Mouse (Mus musculus) forebrain, embryonic 15.5 days (tissue): ENCODE measurements around the gene Tbcb. TPM values are rescaled to one million over a fixed set of nuclear protein-coding genes. Genes with fewer than 3 reads are reported as not detected.
A peak's percentile ranks its signal among the peaks of the same experiment; 100 is the strongest.
"Not testable (repeated sequence)": the region's sequence is repeated elsewhere in the genome, so short reads cannot be mapped to it uniquely, and the experiment has no call there.

Experiments
- ATAC-seq: fragments of 200-750 bp; cut with Nextera tagmentation; replicated peaks from 2 replicates; pipeline ENCODE4 v1.8.0; 2017; ENCODE audit warnings: mild to moderate bottlenecking, moderate TSS enrichment, moderate library complexity
- H3K27ac ChIP-seq: fragments of 300-500 bp; sonication (generic); replicated peaks from 2 replicates; pipeline ENCODE4 v1.5.1; 2015; ENCODE audit warnings: mild to moderate bottlenecking, inconsistent platforms
- H3K27me3 ChIP-seq: fragments of 300-500 bp; sonication (generic); 2 replicates; pipeline ENCODE4 v1.6.1; 2015; ENCODE audit warnings: inconsistent platforms
- H3K36me3 ChIP-seq: fragments of 300-500 bp; sonication (generic); 2 replicates; pipeline ENCODE4 v1.6.1; 2015; ENCODE audit warnings: mild to moderate bottlenecking, inconsistent platforms
- H3K4me1 ChIP-seq: fragments of 300-500 bp; sonication (generic); 2 replicates; pipeline ENCODE4 v1.6.1; 2015; ENCODE audit warnings: inconsistent platforms
- H3K4me2 ChIP-seq: fragments of 300-500 bp; sonication (generic); replicated peaks from 2 replicates; pipeline ENCODE4 v1.6.1; 2015; ENCODE audit warnings: mild to moderate bottlenecking, inconsistent platforms
- H3K4me3 ChIP-seq: fragments of 300-500 bp; sonication (generic); 2 replicates; pipeline ENCODE4 v1.5.1; 2015; ENCODE audit warnings: mild to moderate bottlenecking, inconsistent platforms
- H3K9ac ChIP-seq: fragments of 300-500 bp; sonication (generic); replicated peaks from 2 replicates; pipeline ENCODE4 v1.6.1; 2015; ENCODE audit warnings: mild to moderate bottlenecking, inconsistent platforms
- H3K9me3 ChIP-seq: fragments of 300-500 bp; sonication (generic); 2 replicates; pipeline ENCODE4 v1.6.1; 2016; ENCODE audit warnings: inconsistent platforms
- WGBS: fragments of 180-500 bp; shearing (Covaris S2); methylation state at CpG from one replicate; pipeline ENCODE4 v1.1.7; 2015; ENCODE audit warnings: mixed read lengths; 5-methylcytosine and 5-hydroxymethylcytosine counted together
- polyA plus RNA-seq: library from polyadenylated mRNA; unstranded; fragments of >200 nt; fragmentation: Nextera tagmentation; extraction: Ambion mirVana; gene quantifications from 2 replicates; pipeline ENCODE4 v1.2.1, GENCODE M21; 2015

Gene Tbcb
- polyA plus RNA-seq, 1 experiment from 2014 or later = 352 TPM

DNA sequence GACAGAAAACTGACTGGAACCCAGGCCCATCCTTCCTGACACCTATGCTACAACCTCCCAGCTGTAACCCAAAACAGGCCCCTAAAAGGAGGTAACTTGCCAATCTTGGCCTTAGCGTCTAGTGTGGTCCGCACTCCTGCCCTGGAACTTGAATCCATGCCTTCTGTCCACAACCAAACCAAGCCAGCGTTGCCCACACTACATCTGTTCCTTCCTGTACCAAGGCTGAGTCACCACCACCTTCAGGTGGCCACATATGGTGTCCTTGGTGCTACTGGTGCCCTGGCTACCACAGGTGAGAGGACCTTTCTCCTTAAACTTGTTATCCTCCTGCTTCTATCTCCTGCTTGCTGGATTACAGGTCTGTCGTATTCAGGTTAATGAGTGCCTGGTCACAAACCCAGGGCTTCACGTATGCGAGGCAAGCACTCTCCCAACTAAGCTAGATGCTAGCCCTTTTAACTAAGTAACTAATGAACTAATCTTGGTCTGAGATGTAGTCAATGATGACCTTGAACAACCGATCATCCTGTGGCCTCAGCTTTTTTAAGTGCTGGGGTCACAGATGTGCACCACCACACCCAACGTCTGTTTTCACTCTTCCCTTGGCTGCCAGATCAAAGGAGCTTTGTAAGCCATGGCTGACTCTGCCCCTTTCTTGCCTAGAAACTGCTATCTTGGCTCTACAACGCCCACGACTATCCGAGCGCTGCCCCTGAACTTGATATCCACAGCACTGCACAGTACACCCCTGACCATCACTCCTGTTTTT is 43.5 kb downstream of the Tbcb start:
- ATAC-seq = no peak
- Histone ChIP-seq H3K9ac (no peak overlapping the region), H3K9me3 (no peaks in the 10 kb centered on the region), H3K27ac (no peak overlapping the region), H3K4me2 (no peak overlapping the region), H3K27me3 (no peaks in the 10 kb centered on the region), H3K4me3 (no peak overlapping the region), H3K4me1 (peaks cover 18% of the 10 kb centered on the region), H3K36me3 (peaks cover 53% of the 10 kb centered on the region)
- 93% methylated on average over 12 of the region's 12 CpGs for WGBS

DNA sequence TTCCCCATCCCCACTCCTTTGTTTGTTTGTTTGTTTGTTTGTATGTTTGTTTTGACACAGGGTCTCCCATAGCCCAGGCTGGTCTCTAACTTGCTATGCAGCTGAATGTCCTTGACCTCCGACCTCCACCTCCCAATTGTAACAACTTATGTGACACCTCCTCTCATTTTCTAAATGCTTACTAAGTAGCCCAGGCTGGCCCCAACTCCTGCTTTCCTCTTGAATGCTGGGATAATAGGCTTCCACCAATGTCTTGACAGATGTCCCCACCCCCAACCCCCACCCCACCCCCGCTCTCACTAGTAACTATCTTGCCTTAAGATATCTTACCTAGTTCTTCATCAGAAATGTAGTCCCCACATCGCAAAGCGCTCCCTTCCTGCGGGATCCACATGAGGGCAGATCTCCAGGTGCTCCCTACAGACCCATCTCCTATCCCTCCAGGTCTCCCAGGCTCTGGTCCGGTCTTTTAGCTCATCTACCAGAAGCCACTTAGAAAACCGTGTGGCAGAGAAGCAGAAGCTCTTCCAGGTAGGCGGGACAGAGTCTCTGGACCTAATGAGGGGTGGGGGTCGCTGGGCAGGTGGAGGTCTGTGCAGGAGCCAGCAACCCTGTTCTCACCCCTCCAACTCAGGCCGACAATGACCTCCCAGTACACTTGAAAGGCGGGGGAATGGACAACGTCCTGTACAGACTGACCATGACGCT is 47.3 kb downstream of the Tbcb start:
- Histone ChIP-seq H3K36me3 (peaks cover 32% of the 10 kb centered on the region), H3K27me3 (no peaks in the 10 kb centered on the region), H3K9me3 (no peaks in the 10 kb centered on the region), H3K4me3 (no peak overlapping the region), H3K27ac (no peak overlapping the region), H3K4me1 (peaks cover 5% of the 10 kb centered on the region; the same call in 1 of the 2 replicates), H3K9ac (no peak overlapping the region), H3K4me2 (no peak overlapping the region)
- ATAC-seq = no peak
- WGBS = 77% methylated on average over 13 of the region's 13 CpGs

DNA sequence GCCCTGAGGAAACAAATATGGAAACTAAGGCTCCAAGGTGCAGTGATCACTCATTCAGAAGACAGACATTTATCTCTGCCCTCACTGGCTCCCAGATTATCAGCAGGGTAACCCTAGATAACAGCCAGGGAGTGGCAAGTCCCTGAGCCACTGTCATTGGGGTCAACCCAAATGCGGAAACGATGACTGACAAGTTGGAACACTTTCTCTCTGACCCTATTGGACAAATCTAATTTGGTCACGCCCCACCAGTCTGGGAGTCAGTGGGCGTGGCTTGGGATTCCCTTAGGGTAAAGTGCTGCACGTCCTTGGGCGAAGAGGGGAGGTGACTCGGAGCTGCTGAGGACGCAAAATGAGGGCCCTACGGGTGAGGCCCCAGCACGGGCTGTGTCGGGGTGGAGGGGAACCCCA is 48.2 kb downstream of the Tbcb start, which contains the start of gene Cox7a1:
Cox7a1 (plus strand) TSS at position 266 of the 411 bp plus-strand sequence.
- ATAC-seq = peak; percentile 57
- no peak within 1 kb of the TSS for H3K4me3 ChIP-seq
- no peaks in the 10 kb centered on the region for H3K27me3 ChIP-seq
- no peak within 1 kb of the TSS for H3K9ac ChIP-seq
- H3K27ac ChIP-seq = no peak within 1 kb of the TSS
- peaks cover 5% of the 10 kb centered on the region; the same call in 1 of the 2 replicates for H3K4me1 ChIP-seq
- H3K4me2 ChIP-seq = peak within 1 kb of the TSS; percentile 22
- 2% methylated on average over 11 of the region's 11 CpGs for WGBS
- peaks cover 28% of the 10 kb centered on the region for H3K36me3 ChIP-seq
- H3K9me3 ChIP-seq = no peaks in the 10 kb centered on the region

DNA sequence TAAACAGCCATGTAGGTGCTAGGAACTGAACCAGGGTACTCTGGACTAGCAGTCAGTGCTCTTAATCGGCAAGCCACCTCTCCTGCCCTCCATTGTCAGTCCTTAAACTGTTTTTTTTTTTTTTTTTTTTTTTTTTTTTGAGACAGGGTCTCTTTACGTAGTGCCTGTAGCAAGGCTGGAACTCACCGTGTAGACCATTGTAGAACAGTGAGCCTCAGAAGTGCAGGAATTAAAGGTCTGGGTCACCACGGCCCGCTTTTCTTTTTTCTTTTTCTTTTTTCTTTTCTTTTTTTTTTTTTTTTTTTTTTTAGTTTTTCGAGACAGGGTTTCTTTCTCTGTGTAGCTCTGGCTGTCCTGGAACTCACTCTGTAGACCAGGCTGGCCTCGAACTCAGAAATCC is 48.9 kb downstream of the Tbcb start:
- H3K9me3 ChIP-seq, ATAC-seq, H3K4me3 ChIP-seq, H3K4me1 ChIP-seq, H3K9ac ChIP-seq, H3K27ac ChIP-seq, H3K27me3 ChIP-seq, H3K4me2 ChIP-seq: not testable (repeated sequence)
- 68% methylated on average over 6 of the region's 7 CpGs for WGBS
- peaks cover 28% of the 10 kb centered on the region for H3K36me3 ChIP-seq

DNA sequence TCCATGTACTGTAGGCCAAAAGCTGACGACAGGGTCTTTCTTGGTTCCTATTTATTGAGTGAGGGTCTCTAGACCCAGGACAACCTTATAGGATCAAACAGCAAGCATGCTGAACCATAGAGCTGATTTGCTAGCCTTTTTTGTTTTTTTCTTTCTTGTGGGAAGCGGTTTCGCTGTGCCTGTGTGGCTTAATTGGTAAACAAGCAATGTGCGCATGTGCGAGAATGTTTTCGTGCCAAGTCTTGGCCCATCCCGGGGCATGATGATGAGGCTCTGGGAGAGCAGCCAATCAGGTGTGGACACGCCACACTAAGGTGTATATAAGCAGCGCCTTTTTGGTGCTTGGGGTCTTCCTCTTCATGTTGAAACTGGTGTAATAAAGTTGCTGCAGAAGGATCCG is 50.1 kb downstream of the Tbcb start:
- ATAC-seq, H3K27ac ChIP-seq, H3K4me1 ChIP-seq, H3K4me2 ChIP-seq, H3K9ac ChIP-seq, H3K4me3 ChIP-seq, H3K9me3 ChIP-seq, H3K27me3 ChIP-seq: not testable (repeated sequence)
- H3K36me3 ChIP-seq = peaks cover 22% of the 10 kb centered on the region
- 85% methylated on average over 10 of the region's 10 CpGs for WGBS

DNA sequence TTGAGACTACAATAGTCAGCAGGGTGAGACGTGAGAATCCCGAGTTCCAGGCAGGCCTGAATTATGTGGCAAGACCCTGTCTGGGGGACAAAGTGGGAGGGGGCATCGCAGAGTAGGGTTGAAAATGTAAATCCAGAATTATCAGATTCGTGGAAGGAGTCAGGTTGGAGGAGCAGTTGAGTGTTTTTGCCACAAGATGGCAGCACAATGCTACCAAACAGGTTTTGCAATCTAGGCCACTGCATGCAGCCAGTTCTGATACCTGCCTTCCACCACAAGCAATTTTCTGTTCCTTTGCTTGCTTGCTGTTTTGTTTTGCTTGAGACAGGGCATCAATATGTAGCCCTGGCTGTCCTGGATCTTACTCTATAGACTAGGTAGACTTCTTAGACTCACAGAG is 50.8 kb downstream of the Tbcb start:
- Histone ChIP-seq H3K4me1 (peaks cover 5% of the 10 kb centered on the region; the same call in 1 of the 2 replicates), H3K27ac (no peak overlapping the region), H3K4me3 (no peak overlapping the region), H3K27me3 (no peaks in the 10 kb centered on the region), H3K4me2 (no peak overlapping the region), H3K36me3 (peaks cover 21% of the 10 kb centered on the region), H3K9me3 (no peaks in the 10 kb centered on the region), H3K9ac (no peak overlapping the region)
- WGBS = 6% methylated on average over 4 of the region's 4 CpGs
- ATAC-seq = no peak; the same call in 1 of the 2 replicates

DNA sequence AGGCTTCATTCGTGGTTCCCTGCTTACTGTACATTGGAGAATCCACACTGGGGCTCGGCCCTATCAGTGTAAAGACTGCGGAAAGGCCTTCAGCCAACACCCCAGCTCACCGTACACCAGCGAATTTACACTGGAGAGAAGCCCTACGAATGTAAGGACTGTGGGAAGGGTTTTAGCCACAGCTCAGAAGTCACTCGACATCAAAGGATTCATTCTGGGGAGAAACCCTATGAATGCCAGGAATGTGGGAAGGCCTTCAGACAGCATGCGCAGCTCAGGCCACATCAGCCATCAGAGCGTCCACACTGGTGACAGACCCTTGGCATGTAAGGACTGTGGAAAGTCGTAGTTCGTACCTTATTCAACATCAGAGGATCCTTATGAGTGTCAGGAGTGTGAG is 53.8 kb downstream of the Tbcb start:
- no peak overlapping the region for H3K9ac ChIP-seq
- H3K4me2 ChIP-seq = no peak overlapping the region
- no peaks in the 10 kb centered on the region for H3K4me1 ChIP-seq
- H3K27me3 ChIP-seq = no peaks in the 10 kb centered on the region
- no peaks in the 10 kb centered on the region for H3K9me3 ChIP-seq
- no peak overlapping the region for H3K4me3 ChIP-seq
- WGBS = 87% methylated on average over 11 of the region's 11 CpGs
- no peak for ATAC-seq
- peaks cover 21% of the 10 kb centered on the region for H3K36me3 ChIP-seq
- no peak overlapping the region for H3K27ac ChIP-seq

DNA sequence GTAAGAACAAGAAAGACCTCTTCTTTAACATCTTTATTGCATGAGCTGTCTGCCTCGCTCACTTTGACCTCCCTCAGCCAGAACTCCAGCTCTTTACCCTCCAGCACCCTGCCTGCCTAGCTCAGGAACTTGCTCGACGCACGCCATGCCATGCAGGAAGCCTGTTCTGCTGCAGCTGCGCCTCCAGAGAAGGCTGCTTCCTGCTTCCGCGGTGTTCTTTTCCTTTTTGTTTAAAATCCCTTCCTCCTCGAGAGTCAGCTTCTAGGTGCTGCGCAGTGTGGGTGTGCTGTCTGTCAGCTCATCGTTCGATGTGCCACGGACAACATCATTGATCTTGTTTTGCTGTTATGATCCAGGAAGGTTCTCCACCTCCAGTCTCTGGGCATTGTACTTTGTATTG is 55.6 kb downstream of the Tbcb start:
- Histone ChIP-seq H3K9ac (no peak overlapping the region), H3K27me3 (no peaks in the 10 kb centered on the region), H3K9me3 (no peaks in the 10 kb centered on the region), H3K36me3 (peaks cover 21% of the 10 kb centered on the region), H3K27ac (no peak overlapping the region), H3K4me3 (no peak overlapping the region), H3K4me1 (no peaks in the 10 kb centered on the region), H3K4me2 (no peak overlapping the region)
- 84% methylated on average over 12 of the region's 12 CpGs for WGBS
- ATAC-seq = no peak

Other genes starting within 250 kb of the Tbcb start
- 5.0 and 5.5 TPM in 2 replicates for gene Zfp568, start 248.3 kb downstream of the Tbcb start, polyA plus RNA-seq
- gene Zfp14, start 180.9 kb downstream of the Tbcb start, polyA plus RNA-seq = 12.1 and 14.3 TPM in 2 replicates
- gene Zfp82, start 159.4 kb downstream of the Tbcb start, polyA plus RNA-seq = 14.3 and 14.7 TPM in 2 replicates
- 2.3 and 2.4 TPM in 2 replicates for gene Gm26920, start 141.9 kb downstream of the Tbcb start, polyA plus RNA-seq
- gene Zfp566, start 141.7 kb downstream of the Tbcb start, polyA plus RNA-seq = 21.0 and 22.5 TPM in 2 replicates
- 112 and 122 TPM in 2 replicates for gene Zfp260, start 137.5 kb downstream of the Tbcb start, polyA plus RNA-seq
- 24.9 and 25.5 TPM in 2 replicates for gene Zfp382, start 110.3 kb downstream of the Tbcb start, polyA plus RNA-seq
- gene Zfp146, start 62.5 kb downstream of the Tbcb start, polyA plus RNA-seq = 16.1 and 18.4 TPM in 2 replicates
- gene Cox7a1, start 48.1 kb downstream of the Tbcb start, polyA plus RNA-seq = 3.3 and 4.2 TPM in 2 replicates
- gene Capns1, start 33.5 kb downstream of the Tbcb start, polyA plus RNA-seq = 62.5 and 67.8 TPM in 2 replicates
- gene Polr2i, start 324 bp downstream of the Tbcb start, polyA plus RNA-seq = 173 and 193 TPM in 2 replicates
- not detected in 2 replicates for gene Ovol3, start 3.5 kb upstream of the Tbcb start, polyA plus RNA-seq
- 0.66 and 1.1 TPM in 2 replicates for gene Thap8, start 47.8 kb upstream of the Tbcb start, polyA plus RNA-seq
- 7.3 and 8.8 TPM in 2 replicates for gene Wdr62, start 48.1 kb upstream of the Tbcb start, polyA plus RNA-seq
- 117 and 120 TPM in 2 replicates for gene Clip3, start 59.5 kb upstream of the Tbcb start, polyA plus RNA-seq
- gene Alkbh6, start 76.4 kb upstream of the Tbcb start, polyA plus RNA-seq = 99.6 and 102 TPM in 2 replicates
- 7.3 and 9.0 TPM in 2 replicates for gene Syne4, start 82.5 kb upstream of the Tbcb start, polyA plus RNA-seq
- gene E130208F15Rik, start 89.5 kb upstream of the Tbcb start, polyA plus RNA-seq = not detected in 2 replicates
- gene Sdhaf1, start 91.6 kb upstream of the Tbcb start, polyA plus RNA-seq = 22.1 and 22.5 TPM in 2 replicates
- 11.2 and 12.3 TPM in 2 replicates for gene Lrfn3, start 130.5 kb upstream of the Tbcb start, polyA plus RNA-seq
- gene Tyrobp, start 181.5 kb upstream of the Tbcb start, polyA plus RNA-seq = 22.5 and 24.3 TPM in 2 replicates
- gene Hcst, start 187.6 kb upstream of the Tbcb start, polyA plus RNA-seq = not detected in 2 replicates
- 1.9 TPM in 2 replicates for gene Nfkbid, start 189.5 kb upstream of the Tbcb start, polyA plus RNA-seq
- 544 and 608 TPM in 2 replicates for gene Aplp1, start 213.3 kb upstream of the Tbcb start, polyA plus RNA-seq
- gene Kirrel2, start 225.4 kb upstream of the Tbcb start, polyA plus RNA-seq = 0.20 and 0.47 TPM in 2 replicates
- 0.23 TPM in 1 of 2 replicates, not detected in the other for gene Nphs1, start 226.0 kb upstream of the Tbcb start, polyA plus RNA-seq